Mouse (Mus musculus) frontal cortex, adult (tissue): Measurements from ENCODE around the gene BC052040.

Experiments used
- ATAC-seq: cut with Nextera tagmentation; 2 replicates; pipeline ENCODE4 v1.9.2; 2017; ENCODE audit warnings: mild to moderate bottlenecking, moderate library complexity, mixed read lengths; ENCODE audit not compliant: low TSS enrichment

BC052040 gene

DNA sequence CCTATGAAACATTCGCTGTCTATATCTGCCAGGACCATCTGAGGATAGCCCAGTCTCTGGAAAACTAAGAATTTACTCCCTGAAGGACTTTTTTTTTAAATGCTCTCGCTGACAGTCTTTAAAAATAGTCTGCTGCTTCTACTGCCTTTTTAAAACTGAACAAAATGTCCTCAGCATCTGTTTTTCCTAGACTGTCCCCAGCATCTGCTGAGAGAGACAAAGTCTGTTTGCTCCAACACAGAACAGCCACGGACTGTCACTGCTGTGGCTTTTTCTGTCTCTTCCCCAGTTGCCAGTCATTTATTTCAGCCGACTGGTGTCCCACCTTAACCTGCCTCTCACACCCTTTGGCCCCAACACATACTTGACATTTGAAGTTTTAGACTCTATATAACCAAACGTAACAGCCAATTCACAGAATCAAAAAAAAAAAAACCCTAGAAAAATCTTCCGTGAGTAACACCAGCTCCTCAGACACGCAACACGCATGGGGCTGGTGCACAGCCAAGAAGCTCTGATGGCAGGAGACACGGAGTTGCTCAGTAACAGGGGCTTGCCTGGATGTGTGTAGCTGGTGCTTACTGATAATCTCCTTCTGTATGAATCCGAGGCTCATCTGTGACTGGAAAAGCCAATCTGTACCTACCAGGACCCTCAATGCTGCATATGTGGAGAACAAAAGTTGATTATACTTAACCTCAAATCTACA, 188.2 kb downstream of the BC052040 start:
- ATAC-seq = peak; percentile 87

DNA sequence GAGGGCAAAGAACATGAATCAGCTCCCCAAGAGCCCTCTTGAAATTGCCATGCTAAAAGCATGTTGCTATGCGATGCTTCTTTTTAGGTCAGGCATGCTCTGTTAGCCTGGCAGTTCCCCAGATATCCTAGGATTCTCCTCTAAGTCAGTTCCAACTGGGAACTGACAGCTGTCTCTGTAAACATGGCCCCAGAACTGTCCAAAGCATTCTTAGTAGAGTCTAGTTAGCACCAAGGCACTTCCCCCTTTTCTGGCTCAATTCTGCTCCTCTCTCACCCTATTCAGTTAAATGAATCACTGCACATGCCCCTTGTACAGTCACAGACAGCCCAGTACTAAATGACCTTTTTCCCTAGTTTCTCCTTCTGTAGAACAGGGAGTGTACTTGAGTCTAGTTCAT, 191.2 kb downstream of the BC052040 start:
- ATAC-seq = no peak

DNA sequence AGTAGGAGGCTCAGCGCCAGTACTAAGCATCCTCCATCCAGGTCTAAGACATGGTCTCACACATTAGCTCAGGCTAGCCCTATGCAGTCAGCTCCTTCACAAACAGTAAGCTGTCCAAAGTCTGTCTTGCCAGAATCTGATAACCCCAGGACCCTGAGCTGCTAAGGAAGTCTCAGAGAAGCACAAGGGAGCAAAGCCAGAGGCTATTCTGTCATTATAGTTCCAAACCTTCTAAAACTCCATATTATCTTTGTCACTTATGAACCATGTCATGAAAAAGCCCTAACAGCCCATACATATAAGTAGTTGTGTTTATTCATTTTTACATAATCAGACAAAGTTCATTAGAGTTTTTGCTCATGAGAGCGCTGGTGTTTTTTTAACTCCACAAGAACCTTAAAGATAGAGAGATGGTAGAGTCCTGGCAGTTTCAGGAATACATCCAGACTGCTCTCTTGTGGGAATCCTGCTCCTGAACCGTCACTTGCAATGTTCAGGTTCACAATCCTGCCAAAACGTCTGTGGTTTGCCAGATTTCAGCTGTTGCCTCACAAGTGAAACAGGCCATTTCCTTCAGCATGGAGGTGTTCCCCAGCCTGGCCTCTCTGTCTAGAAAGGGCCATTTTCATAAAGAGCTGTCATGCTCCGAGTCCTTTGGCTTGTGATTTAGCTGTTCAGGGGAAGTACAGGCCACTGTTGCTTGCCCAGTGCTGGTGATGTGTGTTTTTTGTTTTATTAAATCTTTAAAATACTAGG, 192.8 kb downstream of the BC052040 start:
- ATAC-seq = no peak

DNA sequence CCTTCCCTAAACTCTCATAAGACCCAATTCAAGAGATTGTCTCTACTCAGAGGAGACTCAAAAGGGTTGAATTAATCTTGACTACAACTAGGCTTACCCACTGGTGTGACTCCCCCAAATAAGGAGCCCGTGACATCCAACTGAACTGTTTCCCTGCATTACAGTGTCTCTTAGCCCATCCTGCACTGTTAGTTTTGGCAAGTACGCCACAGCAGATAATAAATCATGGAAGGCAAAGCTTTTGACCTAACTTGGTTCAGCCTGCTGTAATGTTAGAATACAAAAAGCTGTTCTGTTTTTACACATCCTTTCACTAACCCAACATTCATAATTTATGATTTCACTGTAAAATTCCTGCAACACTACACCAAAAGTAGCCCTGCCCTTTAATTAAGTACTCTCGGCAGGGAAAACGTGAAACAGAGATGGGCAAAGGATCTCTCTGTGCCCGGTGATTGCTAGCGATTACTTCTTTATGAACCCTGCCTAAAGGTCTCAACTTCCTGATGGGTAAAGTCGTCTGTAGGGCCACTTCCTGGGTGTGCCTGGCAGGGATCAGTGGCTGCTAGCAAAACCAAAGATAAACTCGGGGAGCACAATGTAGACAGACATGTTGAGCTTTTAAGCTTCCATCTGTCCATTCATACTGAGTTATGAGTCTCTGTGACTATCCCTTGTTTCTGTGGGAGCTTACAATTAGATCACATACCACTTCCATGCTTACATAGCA, 194.1 kb downstream of the BC052040 start:
- no peak for ATAC-seq

DNA sequence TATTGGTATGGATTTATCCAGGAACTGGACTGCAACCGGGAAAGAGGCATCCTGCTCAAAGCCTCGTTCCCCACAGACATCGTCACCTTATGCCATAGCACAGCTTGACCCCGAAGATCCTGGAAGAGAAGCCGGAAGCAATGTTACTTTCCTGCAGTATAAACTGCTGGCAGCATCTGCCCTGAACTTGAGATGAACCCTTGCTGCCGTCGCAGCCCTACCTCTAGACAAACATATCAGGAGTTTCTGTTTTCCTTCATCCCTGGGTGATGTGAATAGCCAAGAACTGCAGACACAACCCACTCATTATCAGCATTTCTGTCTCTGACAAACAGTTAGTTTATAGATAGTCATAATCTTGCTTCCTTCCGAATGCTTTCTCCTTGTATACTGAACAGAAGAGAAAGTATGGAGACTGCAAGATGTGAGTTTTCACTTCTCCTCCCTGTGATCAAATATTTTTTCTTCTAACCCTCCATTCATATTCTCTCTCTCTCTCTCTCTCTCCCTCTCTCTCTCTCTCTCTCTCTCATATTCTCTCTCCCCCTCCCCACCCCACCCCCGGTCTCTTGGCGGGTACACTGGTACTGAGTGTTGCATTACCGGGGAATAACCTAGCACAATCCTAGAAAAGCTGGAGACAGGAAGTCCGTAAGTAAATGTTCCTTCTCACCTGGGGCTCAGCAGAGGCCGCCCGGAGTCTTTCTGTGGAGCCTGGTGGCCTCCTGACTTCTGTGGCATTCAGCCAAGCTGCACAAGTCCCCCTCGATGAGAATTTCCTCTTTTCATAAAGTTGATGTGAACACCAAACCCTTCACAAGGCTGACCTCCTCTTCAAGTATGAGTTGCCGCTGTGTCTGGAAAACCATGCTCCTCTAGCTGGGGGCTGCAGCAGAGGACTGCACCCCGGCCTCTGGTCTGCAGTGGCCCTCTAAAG, 195.7 kb downstream of the BC052040 start:
- no peak for ATAC-seq

DNA sequence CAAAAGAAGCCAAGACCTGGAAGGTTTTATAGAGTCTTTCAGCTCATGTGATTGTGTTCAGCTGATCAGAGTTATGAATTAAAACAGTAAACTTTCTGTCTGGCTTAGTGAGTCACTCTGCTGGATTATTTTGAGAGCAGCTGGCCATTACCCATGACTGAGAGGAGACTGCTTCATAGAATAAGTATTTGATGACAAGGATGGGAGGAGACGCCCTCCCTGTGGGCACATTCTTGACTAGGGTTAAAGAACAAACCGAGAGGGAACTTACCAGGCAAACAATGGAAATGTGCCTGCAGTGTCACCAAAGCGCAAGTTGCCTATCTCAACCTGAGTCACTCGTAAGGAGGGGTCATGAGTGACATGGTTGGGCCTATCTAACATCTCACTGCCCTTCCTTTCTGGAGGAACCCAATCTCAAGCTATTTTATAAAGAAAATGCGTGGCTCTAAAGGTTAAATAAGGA, 199.1 kb downstream of the BC052040 start:
- ATAC-seq = no peak

DNA sequence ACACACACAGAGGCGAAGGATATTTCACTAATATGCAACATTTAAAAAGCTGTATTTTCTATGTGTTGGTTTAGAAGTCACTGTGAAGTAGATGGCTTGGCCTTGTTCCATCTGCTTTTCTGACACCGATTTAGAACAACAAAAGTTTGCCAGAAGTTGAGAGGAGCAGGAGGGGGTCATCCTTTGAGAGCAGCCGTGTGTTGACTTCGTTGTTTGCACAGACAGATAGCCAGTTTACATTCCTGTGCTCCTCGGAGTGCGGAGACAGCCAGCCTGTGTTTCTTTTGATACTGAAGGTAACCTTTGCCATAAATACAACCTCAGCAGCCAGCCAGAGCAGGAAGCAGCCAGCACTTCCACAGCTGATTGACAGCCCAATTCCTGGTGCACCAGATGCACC, 204.2 kb downstream of the BC052040 start:
- no peak for ATAC-seq

DNA sequence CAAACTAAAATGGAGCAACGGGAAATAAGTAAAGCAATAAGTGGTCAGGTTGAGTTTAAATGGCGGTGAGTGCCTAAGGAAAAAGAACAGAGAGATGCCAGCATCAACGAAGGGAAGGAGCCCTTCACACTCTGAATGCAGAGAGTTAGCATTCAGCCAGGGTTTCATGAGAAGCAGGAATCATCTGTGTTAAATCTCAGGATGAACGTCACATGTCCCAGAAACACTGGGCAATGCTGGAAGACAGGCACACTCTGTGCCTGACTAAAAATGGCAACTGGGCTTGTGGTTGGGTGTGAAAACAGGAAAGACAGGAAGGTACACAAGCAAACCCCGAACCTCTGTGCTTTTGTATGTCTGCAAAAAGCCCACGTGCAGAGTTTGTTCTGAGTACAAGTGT, 217.3 kb downstream of the BC052040 start:
- peak; percentile 73; the same call in 1 of the 2 replicates for ATAC-seq

DNA sequence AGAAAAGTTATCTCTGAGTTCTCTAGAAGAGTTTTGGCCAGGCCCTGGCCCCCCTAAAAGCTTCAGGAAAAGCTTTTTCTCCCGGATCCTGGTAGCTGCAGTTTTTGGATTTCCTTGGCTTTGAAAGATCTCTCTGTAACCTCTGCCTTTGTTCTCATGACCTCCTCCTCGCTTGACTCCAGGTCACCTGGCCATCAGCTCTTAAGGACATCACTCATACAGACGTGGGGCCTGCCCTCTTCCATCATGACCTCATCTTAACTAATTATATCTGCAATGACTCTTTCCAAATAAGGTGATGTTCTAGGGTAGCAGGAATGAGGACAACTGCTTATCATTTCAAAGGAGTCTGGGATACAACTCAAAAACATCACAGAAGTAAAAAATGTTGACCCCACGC, 226.9 kb downstream of the BC052040 start:
- ATAC-seq = no peak

DNA sequence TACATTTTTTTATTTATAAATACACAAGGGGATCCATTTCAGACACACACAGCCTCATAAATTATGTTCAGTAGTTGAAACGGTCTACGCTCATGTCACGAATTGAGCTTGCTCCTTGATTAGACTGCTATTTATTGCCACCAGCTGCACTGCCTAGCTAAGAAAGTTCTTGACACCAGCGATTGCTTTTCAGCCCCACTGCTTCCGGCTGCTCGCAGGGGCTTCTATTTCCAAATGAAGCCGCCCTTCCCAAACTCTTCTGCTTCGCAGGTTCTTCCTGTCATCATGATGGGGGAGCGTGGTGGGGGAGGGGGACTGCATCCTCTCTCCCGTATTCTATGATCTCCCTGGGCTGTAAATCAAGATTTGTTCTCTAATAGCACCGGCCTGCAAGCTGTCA, 231.8 kb downstream of the BC052040 start:
- no peak for ATAC-seq

DNA sequence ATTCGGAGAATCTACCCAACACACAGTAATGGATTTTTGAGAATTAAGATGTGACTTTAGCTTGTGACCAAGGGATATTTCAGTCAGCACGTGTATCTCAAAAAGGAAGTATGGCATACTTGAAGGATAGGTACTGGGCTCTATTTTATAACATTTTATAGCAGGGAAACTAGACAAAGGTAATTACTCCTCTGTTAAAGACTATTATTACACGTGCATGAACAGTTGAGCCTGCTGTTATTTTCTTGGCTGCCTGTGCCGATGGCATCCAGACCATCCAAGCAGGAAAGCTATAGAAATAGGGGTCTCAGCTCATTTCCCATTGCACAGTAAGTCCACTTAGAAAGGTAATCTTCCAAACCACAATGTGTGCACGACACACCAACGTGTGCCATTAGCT, 232.2 kb downstream of the BC052040 start:
- ATAC-seq = no peak

DNA sequence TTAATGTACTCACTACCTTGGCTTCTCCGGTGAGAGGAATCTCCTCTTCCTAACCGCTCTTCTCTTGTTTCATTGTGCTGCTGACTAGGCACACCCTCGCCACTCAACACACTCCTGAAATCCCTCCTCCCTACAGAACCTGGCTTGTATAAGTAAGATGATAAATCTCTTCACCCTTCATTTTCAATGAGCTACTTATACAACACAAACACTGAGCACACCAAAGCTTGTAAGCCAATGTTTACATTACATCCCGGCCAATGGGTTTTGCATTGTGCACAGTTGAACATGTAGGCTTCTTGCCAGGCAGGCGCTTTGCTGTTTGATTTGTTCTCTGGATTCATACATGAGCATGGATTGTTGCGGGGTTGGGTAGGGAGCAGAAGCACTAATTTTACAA, 236.4 kb downstream of the BC052040 start:
- ATAC-seq = no peak

DNA sequence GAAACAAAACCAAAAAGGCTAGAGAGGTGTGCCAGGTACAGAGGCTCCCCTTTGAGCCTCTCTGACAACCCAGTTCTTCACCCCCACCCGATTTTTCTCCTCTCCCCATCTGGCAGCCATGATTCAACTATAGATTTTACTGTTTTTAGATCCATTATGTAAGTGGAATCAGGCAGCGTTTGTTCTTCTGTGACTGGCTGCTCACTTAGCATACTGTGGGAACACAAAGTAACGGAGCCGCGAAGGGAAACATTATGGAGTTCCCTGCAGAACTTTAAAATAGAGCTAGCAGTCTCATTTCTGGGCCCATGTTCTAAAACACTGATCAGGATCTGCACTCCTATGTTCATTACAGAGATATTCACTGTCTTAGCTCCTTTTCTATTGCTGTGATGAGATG, 240.8 kb downstream of the BC052040 start:
- ATAC-seq = peak; percentile 98
